Mouse (Mus musculus) NIH3T3 (cell line): ENCODE measurements at regions not wholly inside any gene's neighbourhood (a gene's known extent, or its start where the extent isn't known, plus 50 kb on each side); places are given as distances from the start of the nearest gene placed in this dataset.

Experiments used
- DNase-seq: peaks from one replicate; pipeline ENCODE4 v3.0.0-alpha.2; 2012; ENCODE audit warnings: low read depth

- no peak for DNase-seq
Observed at GRCm38 (mm10) chr10:9295269-9295668, 379.7 kb downstream of the Samd5 start.

GRCm38 (mm10) chr10:9294620-9295019 lies 380.4 kb downstream of the Samd5 start:
- DNase-seq, result no peak

- DNase-seq, result no peak
Observed at GRCm38 (mm10) chr10:9291456-9292146, 383.4 kb downstream of the Samd5 start.

- DNase-seq, result no peak
Observed at GRCm38 (mm10) chr10:9272940-9273339, 387.1 kb upstream of the Sash1 start.

GRCm38 (mm10) chr10:9272243-9272642 lies 386.4 kb upstream of the Sash1 start:
- no peak for DNase-seq

- no peak for DNase-seq
Observed at GRCm38 (mm10) chr10:9265528-9265927, 379.7 kb upstream of the Sash1 start.

- DNase-seq, result no peak
Observed at GRCm38 (mm10) chr10:9264309-9265000, 378.6 kb upstream of the Sash1 start.

GRCm38 (mm10) chr10:9258705-9259104 lies 372.8 kb upstream of the Sash1 start:
- peak; percentile 15 for DNase-seq

- no peak for DNase-seq
Observed at GRCm38 (mm10) chr10:9252941-9253217, 367.0 kb upstream of the Sash1 start.

GRCm38 (mm10) chr10:9252120-9252940 lies 366.5 kb upstream of the Sash1 start:
- DNase-seq, result no peak

- DNase-seq, result no peak
Observed at GRCm38 (mm10) chr10:9243281-9243618, 357.4 kb upstream of the Sash1 start.

- DNase-seq, result no peak
Observed at GRCm38 (mm10) chr10:9242596-9243280, 356.9 kb upstream of the Sash1 start.

GRCm38 (mm10) chr10:9239956-9240355 lies 354.1 kb upstream of the Sash1 start:
- DNase-seq, result peak; percentile 69

- DNase-seq, result no peak
Observed at GRCm38 (mm10) chr10:9231751-9232150, 345.9 kb upstream of the Sash1 start.

- DNase-seq, result no peak
Observed at GRCm38 (mm10) chr10:9229116-9229515, 343.2 kb upstream of the Sash1 start.

- DNase-seq, result no peak
Observed at GRCm38 (mm10) chr10:9227361-9227760, 341.5 kb upstream of the Sash1 start.

- no peak for DNase-seq
Observed at GRCm38 (mm10) chr10:9210646-9211045, 324.8 kb upstream of the Sash1 start.

- no peak for DNase-seq
Observed at GRCm38 (mm10) chr10:9204096-9204495, 318.2 kb upstream of the Sash1 start.

GRCm38 (mm10) chr10:9203323-9203722 lies 317.5 kb upstream of the Sash1 start:
- no peak for DNase-seq

- DNase-seq, result no peak
Observed at GRCm38 (mm10) chr10:9202922-9203321, 317.1 kb upstream of the Sash1 start.

GRCm38 (mm10) chr10:9174997-9175396 lies 289.1 kb upstream of the Sash1 start:
- DNase-seq, result peak; percentile 26

GRCm38 (mm10) chr10:9173509-9173908 lies 287.6 kb upstream of the Sash1 start:
- no peak for DNase-seq

GRCm38 (mm10) chr10:9168725-9169124 lies 282.9 kb upstream of the Sash1 start:
- no peak for DNase-seq
